ENCODE assay signal across 30 mouse cellular contexts in the genomic region with DNA sequence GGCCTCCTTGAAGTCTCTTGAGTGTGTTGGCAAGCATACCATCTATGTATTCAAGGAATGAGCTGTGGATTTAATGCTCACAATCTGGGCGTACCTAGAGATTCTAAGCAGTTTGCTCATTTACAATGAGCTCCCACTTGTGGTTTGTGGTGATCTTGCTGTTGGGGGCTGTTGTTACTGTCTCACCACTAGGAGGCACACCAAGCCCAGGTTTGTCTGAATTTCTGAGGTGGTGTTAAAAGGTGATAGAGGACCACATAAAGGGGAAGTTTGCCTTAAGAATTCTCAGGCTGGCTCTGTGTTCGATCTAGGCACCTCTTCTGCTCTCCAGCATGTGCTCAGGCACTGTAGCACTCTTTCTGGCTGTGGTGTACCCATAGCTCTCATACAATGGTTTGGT. TPM values are rescaled to one million over a fixed set of nuclear protein-coding genes. Genes with fewer than 3 reads are reported as not detected.
DNase-seq lines count a peak whose midpoint lies in the region; ATAC-seq and TF ChIP-seq lines count a peak whose summit lies in the region.
"Had no signal": no experiment of that assay in that cellular context is flagged by ENCODE, and none has a peak within 500 bp of the region (broad histone marks: within the 10 kb centered on the region; RNA-seq: fewer than 3 reads in every experiment).

No protein-coding gene starts in this region.

- intact Hi-C loops in gastrocnemius, postnatal 36 days (cut with DNase I), result no loop called here

- H3K9ac ChIP-seq in stomach, postnatal 0 days (ENCODE audit: low read length), result no peak overlapping the region
- H3K9ac ChIP-seq: embryonic facial prominence, embryonic 15.5 days; hindbrain, embryonic 13.5 days; midbrain, embryonic 13.5 days had no signal

- WGBS in thymus, adult 2 months, result 41% methylated on average over 2 of the region's 2 CpGs
- WGBS in stomach, postnatal 0 days, result 74% methylated on average over 2 of the region's 2 CpGs

- ATAC-seq in hematopoietic stem cell, adult 5-6 weeks (replicated peaks in 1 of 2; ENCODE audit: insufficient read depth in 1 of 2, low FRiP score in 2 of 2, low TSS enrichment in 1 of 2, low read depth in 1 of 2, poor library complexity in 2 of 2, severe bottlenecking in 2 of 2), result peak; percentile 49 to 68; a peak in 3 of 4 replicates
- ATAC-seq in stomach, postnatal 0 days (ENCODE audit: low FRiP score, low TSS enrichment), result no peak
- ATAC-seq: forebrain, embryonic 14.5 days; inflammation-experienced regulatory T-cells, adult 6 months; midbrain, embryonic 13.5 days had no signal

- H3K27ac ChIP-seq in thymus, adult 2 months (ENCODE audit: control insufficient read depth, insufficient read depth, low read length), result no peak overlapping the region
- H3K27ac ChIP-seq in stomach, postnatal 0 days (replicated peaks), result no peak overlapping the region
- H3K27ac ChIP-seq: embryonic facial prominence, embryonic 15.5 days; heart, adult 2 months; hindbrain, embryonic 13.5 days; kidney, postnatal 0 days; left cerebral cortex, adult 2 months; midbrain, embryonic 13.5 days had no signal

- H3K4me3 ChIP-seq in thymus, adult 2 months (ENCODE audit: control insufficient read depth, insufficient read depth, low read length), result no peak overlapping the region
- H3K4me3 ChIP-seq in stomach, postnatal 0 days (ENCODE audit: low read depth, low read length), result no peak overlapping the region
- H3K4me3 ChIP-seq: embryonic facial prominence, embryonic 15.5 days; heart, adult 2 months; hindbrain, embryonic 13.5 days; left cerebral cortex, adult 2 months; midbrain, embryonic 13.5 days had no signal

- no peaks in the 10 kb centered on the region for H3K27me3 ChIP-seq in thymus, adult 2 months (ENCODE audit: control insufficient read depth, insufficient read depth, low read length)
- H3K27me3 ChIP-seq in stomach, postnatal 0 days (ENCODE audit: control insufficient read depth, insufficient read depth, low read length), result no peaks in the 10 kb centered on the region
- H3K27me3 ChIP-seq: CH12.LX; embryonic facial prominence, embryonic 15.5 days; hindbrain, embryonic 13.5 days; midbrain, embryonic 13.5 days had no signal

- H3K4me1 ChIP-seq in thymus, adult 2 months (replicated peaks; ENCODE audit: control insufficient read depth, insufficient read depth, low read length), result no peaks in the 10 kb centered on the region
- H3K4me1 ChIP-seq in stomach, postnatal 0 days (replicated peaks; ENCODE audit: control insufficient read depth, insufficient read depth), result no peaks in the 10 kb centered on the region
- H3K4me1 ChIP-seq: embryonic facial prominence, embryonic 15.5 days; hindbrain, embryonic 13.5 days; midbrain, embryonic 13.5 days had no signal

- H3K9me3 ChIP-seq in stomach, postnatal 0 days (ENCODE audit: control insufficient read depth, low read length), result no peaks in the 10 kb centered on the region

- TF ChIP-seq POLR2A in thymus, adult 2 months (IDR thresholded peaks at IDR 0.05; ENCODE audit: control insufficient read depth, extremely low read depth, insufficient read depth, low read length, poor library complexity), result no peak

- peak; percentile 2 for DNase-seq in thymus, adult 2 months
- no peak for DNase-seq in thymus, adult 18-20 months
- peak; percentile 2 for DNase-seq in MEL-GATA-1-ER (ENCODE audit: extremely low read depth, low read depth)
- DNase-seq in stomach, postnatal 0 days (ENCODE audit: low spot score), result peak; percentile 13
- DNase-seq in gastrocnemius, postnatal 36 days, result no peak
- DNase-seq in cerebellum, postnatal 36 days, result no peak
- DNase-seq: adrenal gland, postnatal 25 days; B cell, adult 2 months; cerebellum, adult 2 months; cerebellum, postnatal 25 days; gastrocnemius, postnatal 10 days; heart, adult 2 months; kidney, adult 2 months; lung, postnatal 10 days; right cerebral cortex, postnatal 14 days had no signal

- TF ChIP-seq CTCF in thymus, adult 2 months (IDR thresholded peaks at IDR 0.05; ENCODE audit: borderline replicate concordance, control insufficient read depth, extremely low read depth, insufficient read depth, low read length, poor library complexity), result no peak
- TF ChIP-seq CTCF in stomach, postnatal 0 days (IDR thresholded peaks at IDR 0.05; ENCODE audit: low read depth), result peak; percentile 34

- TF ChIP-seq EP300 in stomach, postnatal 0 days (optimal IDR thresholded peaks at IDR 0.05), result no peak

- H3K36me3 ChIP-seq in thymus, adult 2 months (ENCODE audit: control insufficient read depth, insufficient read depth, low read length), result no peaks in the 10 kb centered on the region
- no peaks in the 10 kb centered on the region for H3K36me3 ChIP-seq in stomach, postnatal 0 days (ENCODE audit: control insufficient read depth, insufficient read depth, low read length)
- H3K36me3 ChIP-seq: embryonic facial prominence, embryonic 15.5 days; hindbrain, embryonic 13.5 days; midbrain, embryonic 13.5 days had no signal

- no peak overlapping the region for H3K4me2 ChIP-seq in stomach, postnatal 0 days (replicated peaks; ENCODE audit: low read depth)
- H3K4me2 ChIP-seq: embryonic facial prominence, embryonic 15.5 days; hindbrain, embryonic 13.5 days; midbrain, embryonic 13.5 days had no signal

RNA-seq across cellular contexts. Expression of gene Mrgpra2b, which starts 13.6 kb away (rescaled TPM):
- polyA plus RNA-seq in thymus, adult 2 months (2012; rRNA removed), result 0.30 and 0.78 TPM in 2 replicates
- total RNA-seq in hematopoietic stem cell, adult 5-6 weeks (2017), result 14.8 TPM in 1 of 2 replicates, not detected in the other
- polyA plus RNA-seq in stomach, postnatal 0 days (2015; fragmentation: Nextera tagmentation; extraction: Ambion mirVana), result not detected in 2 replicates
- total RNA-seq in gastrocnemius, postnatal 36 days (2021), result not detected
- total RNA-seq: adrenal gland, postnatal 25 days; CH12.LX; heart, postnatal 25 days; layer of hippocampus, postnatal 10 days; left cerebral cortex, adult 2 months; left cerebral cortex, postnatal 36 days had no signal
- polyA plus RNA-seq: embryonic facial prominence, embryonic 15.5 days; forebrain, embryonic 14.5 days; heart, adult 2 months; heart, embryonic 14.5 days; hindbrain, embryonic 13.5 days; inflammation-experienced regulatory T-cells, adult 6 months; kidney, postnatal 0 days; large intestine, adult 2 months; midbrain, embryonic 13.5 days; neural tube, embryonic 11.5 days had no signal

Comparison
In these comparisons a context has a peak if more than half of its experiments do, and no peak if none do; other contexts are left out.
1. DNase-seq: peak in thymus, adult 2 months (single experiment), MEL-GATA-1-ER (single experiment) and stomach, postnatal 0 days (single experiment); none in thymus, adult 18-20 months (0 of 2), gastrocnemius, postnatal 36 days (0 of 2) and cerebellum, postnatal 36 days (0 of 2).